Mouse (Mus musculus) liver, embryonic 14.5 days (tissue): ENCODE results near the gene Gjd3.

Source experiments
- CTCF ChIP-seq: IDR thresholded peaks from 2 replicates; pipeline ENCODE4 v1.5.1; 2016; ENCODE audit warnings: antibody characterized with exemption, low read depth, control low read depth
- EP300 ChIP-seq: IDR thresholded peaks from 2 replicates; pipeline ENCODE4 v1.6.1; 2016; ENCODE audit warnings: antibody characterized with exemption, low read depth

- no peak for TF ChIP-seq CTCF
- no peak for TF ChIP-seq EP300
Observed at GRCm38 (mm10) chr11:98964616-98965415, 18.0 kb downstream of the Gjd3 start.
